Mouse (Mus musculus) ES-E14 (cell line): ENCODE measurements around the gene Zfp354c. TPM values are rescaled to one million over a fixed set of nuclear protein-coding genes. Genes with fewer than 3 reads are reported as not detected.

Source experiments
- DNase-seq: peaks from one replicate; pipeline ENCODE4 v3.0.0-alpha.2; 2013; ENCODE audit warnings: low read depth, low spot score
- H3K27ac ChIP-seq: 2 replicates; pipeline ENCODE4 v1.5.1; 2012; ENCODE audit warnings: low read depth, mild to moderate bottlenecking, low read length, moderate library complexity, mixed read lengths; ENCODE audit not compliant: poor library complexity, insufficient read depth, severe bottlenecking
- H3K36me3 ChIP-seq: 2 replicates; pipeline ENCODE4 v1.6.1; 2012; ENCODE audit warnings: mild to moderate bottlenecking, low read length, moderate library complexity, mixed read lengths; ENCODE audit not compliant: control insufficient read depth, poor library complexity, insufficient read depth, severe bottlenecking
- H3K4me1 ChIP-seq, 2 experiments: fragments of 150-350 bp in 1 of 2; sonication (generic) in 1 of 2; 2 replicates each; pipeline ENCODE4 v1.6.1; 2012; ENCODE audit warnings: low read length in 2 of 2, mild to moderate bottlenecking in 1 of 2, mixed read lengths in 1 of 2; ENCODE audit not compliant: control insufficient read depth in 2 of 2, insufficient read depth in 2 of 2, poor library complexity in 1 of 2
- H3K4me3 ChIP-seq, 2 experiments: fragments of 150-350 bp in 1 of 2; sonication (generic) in 1 of 2; 2 replicates each; pipeline ENCODE4 v1.5.1; 2012; ENCODE audit warnings: low read length in 2 of 2, low read depth in 1 of 2, mild to moderate bottlenecking in 1 of 2, mixed read lengths in 1 of 2; ENCODE audit not compliant: insufficient read depth in 1 of 2, poor library complexity in 1 of 2, severe bottlenecking in 1 of 2
- H3K9ac ChIP-seq: 2 replicates; pipeline ENCODE4 v1.6.1; 2012; ENCODE audit warnings: low read depth, mild to moderate bottlenecking, low read length, mixed read lengths; ENCODE audit not compliant: poor library complexity, insufficient read depth, severe bottlenecking
- H3K9me3 ChIP-seq: fragments of 150-350 bp; sonication (generic); 2 replicates; pipeline ENCODE4 v1.6.1; 2012; ENCODE audit warnings: low read depth, mild to moderate bottlenecking, low read length; ENCODE audit not compliant: control insufficient read depth, insufficient read depth
- CHD2 ChIP-seq: IDR thresholded peaks from 2 replicates; pipeline ENCODE4 v1.6.1; 2014; ENCODE audit warnings: mild to moderate bottlenecking, low read depth, low read length, inconsistent platforms
- HCFC1 ChIP-seq: IDR thresholded peaks from 2 replicates; pipeline ENCODE4 v1.6.1; 2012; ENCODE audit warnings: low read length, inconsistent platforms, borderline replicate concordance; ENCODE audit not compliant: insufficient read depth
- MAFK ChIP-seq: IDR thresholded peaks from 2 replicates; pipeline ENCODE4 v1.6.1; 2014; ENCODE audit warnings: mild to moderate bottlenecking, low read depth, low read length, inconsistent platforms; ENCODE audit not compliant: insufficient read depth
- ZC3H11A ChIP-seq: IDR thresholded peaks from 2 replicates; pipeline ENCODE4 v1.6.1; 2012; ENCODE audit warnings: low read depth, mild to moderate bottlenecking, inconsistent platforms, low read length, borderline replicate concordance
- ZNF384 ChIP-seq: IDR thresholded peaks from 2 replicates; pipeline ENCODE4 v1.6.1; 2012; ENCODE audit warnings: low read depth, low read length, inconsistent platforms
- in situ Hi-C, 2 experiments: fragments of 600-800 bp; cut with MboI; formaldehyde crosslinking; loops; one replicate each; pipeline ENCODE4 v1.15.1; 2025; ENCODE audit warnings: low sequenced_read_pairs in 2 of 2, inconsistent platforms in 1 of 2; ENCODE audit not compliant: unreplicated experiment in 2 of 2
- total RNA-seq: library from RNA; depleted of rRNA; stranded (reverse); fragments of 300-350 nt; gene quantifications from 2 replicates; pipeline ENCODE4 v1.2.3, GENCODE M21; 2012; rRNA removed

Zfp354c gene
- total RNA-seq, 1 experiment: 11.0 TPM

DNA sequence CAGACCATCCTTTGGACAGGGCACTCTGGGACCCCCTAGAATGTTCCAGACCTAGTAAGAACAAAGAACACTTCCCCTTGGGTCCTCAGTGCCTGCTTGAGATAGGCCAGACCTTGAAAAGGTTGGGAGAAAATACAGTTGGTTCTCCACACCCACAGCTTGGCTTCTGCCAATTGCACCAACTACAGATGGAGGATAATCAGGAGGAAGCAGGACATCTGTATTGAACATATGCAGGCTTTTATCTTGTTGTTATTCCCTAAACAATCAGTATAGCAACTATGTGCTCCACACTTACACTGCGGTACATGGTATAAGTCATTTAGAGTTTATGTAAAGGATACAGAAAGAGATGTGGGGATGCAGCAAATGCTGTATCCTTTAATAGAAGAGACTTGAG, 56.5 kb downstream of the Zfp354c start:
- Histone ChIP-seq H3K9ac (no peak overlapping the region), H3K4me1 (peaks cover 2 to 6% of the 10 kb centered on the region in 2 experiments; a peak in 2 of 4 replicates), H3K9me3 (no peaks in the 10 kb centered on the region), H3K27ac (no peak overlapping the region), H3K4me3 (no peak overlapping the region), H3K36me3 (no peaks in the 10 kb centered on the region)
- in situ Hi-C loops: no loop called here
- TF ChIP-seq HCFC1 (no peak), ZC3H11A (no peak), ZNF384 (no peak), CHD2 (no peak), MAFK (no peak)
- DNase-seq: no peak

DNA sequence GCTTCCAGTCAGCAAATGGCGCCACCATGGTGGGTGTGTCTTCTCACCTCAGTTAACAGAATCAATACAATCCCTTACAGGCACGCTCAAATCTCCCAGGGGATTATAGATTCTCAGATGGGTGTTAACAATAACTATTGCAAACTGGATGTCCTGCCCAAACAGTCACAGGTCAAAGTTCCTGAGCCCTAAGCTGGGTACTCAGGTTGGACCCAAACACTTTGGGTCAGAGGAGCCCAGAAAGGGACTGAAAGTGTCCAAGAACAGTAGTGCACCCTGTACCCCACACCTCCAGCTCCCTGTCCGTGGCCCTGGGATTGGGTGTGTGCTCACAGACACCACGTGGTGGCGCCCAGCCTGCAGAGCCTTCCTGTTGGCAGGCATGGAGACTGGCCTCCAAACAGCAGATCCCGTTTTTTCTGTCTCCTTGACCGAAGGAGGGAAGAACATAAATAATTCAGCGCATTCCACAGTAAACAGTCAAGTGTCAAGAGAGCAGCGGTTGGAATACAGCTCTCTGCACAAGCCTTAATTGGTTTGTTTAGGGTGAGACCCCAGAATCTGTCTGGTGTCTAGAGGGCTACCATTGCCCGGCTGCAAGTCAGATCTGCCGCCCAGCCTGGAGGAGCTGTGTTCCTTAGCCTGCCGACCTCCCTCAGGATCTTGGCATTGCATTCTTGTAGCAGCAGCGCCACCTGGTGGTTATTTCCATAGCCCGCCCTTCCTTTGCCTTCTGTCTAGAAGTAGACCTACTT, 58.4 kb downstream of the Zfp354c start:
- Histone ChIP-seq H3K36me3 (no peaks in the 10 kb centered on the region), H3K9ac (peak overlapping the region; percentile 23; the same call in 1 of the 2 replicates), H3K27ac (no peak overlapping the region), H3K4me1 (peaks cover 2 to 6% of the 10 kb centered on the region in 2 experiments; a peak in 2 of 4 replicates), H3K9me3 (no peaks in the 10 kb centered on the region), H3K4me3 (peak overlapping the region in 1 of 2 experiments; percentile 45; a peak in 2 of 4 replicates)
- TF ChIP-seq ZC3H11A (peak; percentile 67), CHD2 (no peak), HCFC1 (0 out of 2 replicates have a peak, but pooled peaks have one; percentile 38), ZNF384 (no peak), MAFK (no peak)
- peak; percentile 93 for DNase-seq
- in situ Hi-C loops: no loop called here

DNA sequence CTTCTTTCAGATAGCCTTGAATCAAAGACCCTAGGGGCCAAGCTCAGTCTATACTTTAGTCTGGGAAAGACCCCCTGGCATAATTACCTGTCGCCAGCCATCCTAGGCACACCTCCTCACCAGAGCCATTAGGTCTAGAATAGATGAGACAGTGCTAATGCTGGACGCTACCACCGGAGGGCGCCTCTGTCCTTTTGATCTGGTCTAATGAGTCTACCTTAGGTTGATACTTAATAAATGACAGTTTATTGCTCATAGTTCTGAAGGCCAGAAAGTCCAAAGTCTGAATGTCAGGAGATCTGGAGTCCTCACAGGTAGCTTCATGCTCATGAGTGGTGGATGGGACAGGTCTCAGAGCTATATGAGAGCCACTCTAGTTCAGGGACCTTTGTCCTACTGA, 60.5 kb downstream of the Zfp354c start:
- no peak overlapping the region for H3K4me3 ChIP-seq
- peaks cover 2 to 6% of the 10 kb centered on the region in 2 experiments; a peak in 2 of 4 replicates for H3K4me1 ChIP-seq
- in situ Hi-C loops: no loop called here
- TF ChIP-seq ZC3H11A (peak; percentile 39; the same call in 1 of the 2 replicates), MAFK (no peak)
- no peaks in the 10 kb centered on the region for H3K9me3 ChIP-seq
- no peak overlapping the region for H3K27ac ChIP-seq
- peak; percentile 54 for DNase-seq
- H3K36me3 ChIP-seq: no peaks in the 10 kb centered on the region
- no peak overlapping the region for H3K9ac ChIP-seq

DNA sequence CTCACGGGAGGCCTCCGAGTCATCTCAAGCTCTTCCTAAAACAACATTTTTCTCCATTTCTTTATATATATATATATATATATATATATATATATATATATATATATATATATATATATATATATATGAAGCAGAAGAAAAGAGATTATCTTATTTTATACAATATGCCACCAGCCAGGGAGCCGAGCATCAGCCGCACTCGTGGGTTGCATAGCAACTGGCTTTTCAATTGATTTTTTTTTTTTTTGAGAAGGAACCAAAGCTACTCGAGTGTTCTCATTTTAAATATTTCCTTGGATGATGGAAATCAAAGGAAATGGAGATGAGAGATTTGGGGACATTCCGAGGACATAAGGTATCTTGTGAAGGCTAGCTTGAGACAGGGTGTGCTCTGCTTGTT, 61.1 kb downstream of the Zfp354c start:
- Histone ChIP-seq H3K9ac (no peak overlapping the region), H3K36me3 (no peaks in the 10 kb centered on the region), H3K27ac (no peak overlapping the region), H3K4me3 (no peak overlapping the region), H3K9me3 (no peaks in the 10 kb centered on the region), H3K4me1 (peaks cover 2 to 4% of the 10 kb centered on the region in 2 experiments; a peak in 2 of 4 replicates)
- DNase-seq: no peak
- in situ Hi-C loops: no loop called here
- TF ChIP-seq CHD2 (no peak), MAFK (no peak), ZNF384 (no peak), HCFC1 (no peak), ZC3H11A (no peak)

Other genes starting within 250 kb of the Zfp354c start
- 0.74 and 1.1 TPM in 2 replicates for gene Adamts2, start 225.6 kb downstream of the Zfp354c start, total RNA-seq
- 0.45 and 0.48 TPM in 2 replicates for gene Zfp879, start 13.8 kb upstream of the Zfp354c start, total RNA-seq
- gene Grm6, start 23.0 kb upstream of the Zfp354c start, total RNA-seq: 0.71 and 0.74 TPM in 2 replicates
- 2.7 and 3.3 TPM in 2 replicates for gene Zfp454, start 59.9 kb upstream of the Zfp354c start, total RNA-seq
- gene Zfp2, start 88.4 kb upstream of the Zfp354c start, total RNA-seq: 6.1 and 6.3 TPM in 2 replicates
- 0.63 and 1.0 TPM in 2 replicates for gene Zfp354b, start 103.9 kb upstream of the Zfp354c start, total RNA-seq
- gene 4933414I15Rik, start 116.0 kb upstream of the Zfp354c start, total RNA-seq: not detected in 2 replicates
- gene Prop1, start 126.0 kb upstream of the Zfp354c start, total RNA-seq: not detected in 2 replicates
- not detected in 2 replicates for gene Olfr1378, start 138.8 kb upstream of the Zfp354c start, total RNA-seq
- gene Olfr1377, start 154.2 kb upstream of the Zfp354c start, total RNA-seq: not detected in 2 replicates
- gene Olfr51, start 175.9 kb upstream of the Zfp354c start, total RNA-seq: not detected in 2 replicates
- not detected in 2 replicates for gene Olfr54, start 186.5 kb upstream of the Zfp354c start, total RNA-seq
- gene Olfr1375, start 220.4 kb upstream of the Zfp354c start, total RNA-seq: not detected in 2 replicates
- 6.6 and 7.1 TPM in 2 replicates for gene Zfp354a, start 231.5 kb upstream of the Zfp354c start, total RNA-seq